Mouse (Mus musculus): ENCODE results near the gene Cnst.
"Not testable (repeated sequence)": the region's sequence is repeated elsewhere in the genome, so short reads cannot be mapped to it uniquely, and the experiment has no call there.

Cnst gene

GRCm38 (mm10) chr1:179645101-179645979 is 99.2 kb downstream of the Cnst start:
- peak; percentile 90 for DNase-seq (ENCODE audit: low spot score)

- DNase-seq (ENCODE audit: low spot score), result no peak
These were observed 99.8 kb downstream of the Cnst start for GRCm38 (mm10) chr1:179645980-179646268.

GRCm38 (mm10) chr1:179648678-179649077 is 102.5 kb downstream of the Cnst start:
- DNase-seq (ENCODE audit: low spot score), result not testable (repeated sequence)

GRCm38 (mm10) chr1:179649324-179649723 is 103.2 kb downstream of the Cnst start:
- no peak for DNase-seq (ENCODE audit: low spot score)

- DNase-seq (ENCODE audit: low spot score), result no peak
These were observed 104.1 kb downstream of the Cnst start for GRCm38 (mm10) chr1:179650284-179650683.

- no peak for DNase-seq (ENCODE audit: low spot score)
These were observed 105.1 kb downstream of the Cnst start for GRCm38 (mm10) chr1:179651224-179651623.

GRCm38 (mm10) chr1:179663065-179663464 is 116.9 kb downstream of the Cnst start:
- peak; percentile 11 for DNase-seq (ENCODE audit: low spot score)

GRCm38 (mm10) chr1:179664309-179664930 is 118.2 kb downstream of the Cnst start:
- no peak for DNase-seq (ENCODE audit: low spot score)

GRCm38 (mm10) chr1:179666971-179667370 is 120.8 kb downstream of the Cnst start:
- DNase-seq (ENCODE audit: low spot score), result no peak

GRCm38 (mm10) chr1:179667450-179667849 is 121.3 kb downstream of the Cnst start:
- DNase-seq (ENCODE audit: low spot score), result no peak

GRCm38 (mm10) chr1:179668013-179668805 is 122.0 kb downstream of the Cnst start, which contains the start of gene Sccpdh:
Gene Sccpdh, plus strand, starts transcription at chr1:179668210.
- peak; percentile 86 for DNase-seq (ENCODE audit: low spot score)

GRCm38 (mm10) chr1:179668836-179669537 is 122.8 kb downstream of the Cnst start:
- no peak for DNase-seq (ENCODE audit: low spot score)

GRCm38 (mm10) chr1:179674355-179674754 is 128.2 kb downstream of the Cnst start:
- no peak for DNase-seq (ENCODE audit: low spot score)

GRCm38 (mm10) chr1:179677031-179677430 is 130.9 kb downstream of the Cnst start:
- no peak for DNase-seq (ENCODE audit: low spot score)

Data from layer of hippocampus, adult 11-12 months (tissue).